Mouse (Mus musculus): Measurements from ENCODE around the gene Pdxp. TPM values are rescaled to one million over a fixed set of nuclear protein-coding genes. Genes with fewer than 3 reads are reported as not detected.

Pdxp gene
- polyA plus RNA-seq, 1 experiment from 2014 or later: 1.9 TPM

DNA sequence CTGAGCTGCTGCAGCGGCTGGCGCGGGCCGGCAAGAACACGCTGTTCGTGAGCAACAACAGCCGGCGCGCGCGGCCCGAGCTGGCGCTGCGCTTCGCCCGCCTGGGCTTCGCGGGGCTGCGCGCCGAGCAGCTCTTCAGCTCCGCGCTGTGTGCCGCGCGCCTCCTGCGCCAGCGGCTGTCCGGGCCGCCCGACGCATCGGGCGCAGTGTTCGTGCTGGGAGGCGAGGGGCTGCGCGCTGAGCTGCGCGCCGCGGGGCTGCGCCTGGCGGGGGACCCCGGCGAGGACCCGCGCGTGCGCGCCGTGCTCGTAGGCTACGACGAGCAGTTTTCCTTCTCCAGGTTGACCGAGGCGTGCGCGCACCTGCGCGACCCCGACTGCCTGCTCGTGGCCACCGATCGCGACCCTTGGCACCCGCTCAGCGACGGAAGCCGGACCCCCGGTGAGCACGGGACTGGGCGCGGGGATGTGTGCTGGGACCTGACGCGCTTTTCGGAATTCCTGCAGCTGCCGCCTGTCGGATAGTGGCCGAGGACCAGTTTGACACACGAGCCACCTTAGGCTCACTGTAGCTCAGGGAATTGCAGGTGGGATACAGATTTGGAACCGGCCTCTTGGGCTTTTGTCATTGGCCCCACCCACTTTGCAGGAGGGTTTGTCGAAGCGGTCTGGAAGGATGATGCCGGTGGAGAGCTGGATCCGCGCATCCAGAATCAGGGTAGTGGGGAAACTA, 538 bp downstream of the Pdxp start:
- H3K4me2 ChIP-seq (ENCODE audit: low read depth, low read length): peak overlapping the region; percentile 96
- WGBS (ENCODE audit: insufficient replicate concordance): under 1% methylated on average over 42 of the region's 87 CpGs
- H3K9ac ChIP-seq (replicated peaks): peak overlapping the region; percentile 63
- peaks cover 23% of the 10 kb centered on the region for H3K4me1 ChIP-seq (ENCODE audit: insufficient read depth)
- peaks cover 15% of the 10 kb centered on the region; the same call in 1 of the 2 replicates for H3K36me3 ChIP-seq (replicated peaks; ENCODE audit: insufficient read depth, low read length)
- no peaks in the 10 kb centered on the region for H3K9me3 ChIP-seq (ENCODE audit: low read length)
- H3K27me3 ChIP-seq (ENCODE audit: insufficient read depth, low read length): peaks cover 2% of the 10 kb centered on the region; the same call in 1 of the 2 replicates
- peak overlapping the region; percentile 34; the same call in 1 of the 2 replicates for H3K27ac ChIP-seq (ENCODE audit: low read depth)
- ATAC-seq (peak; percentile 65), DNase-seq (peak; percentile 59)
- TF ChIP-seq CTCF (IDR thresholded peaks at IDR 0.05; ENCODE audit: low read depth) (no peak), EP300 (IDR thresholded peaks at IDR 0.05; ENCODE audit: low read depth) (no peak)
- peak overlapping the region; percentile 54 for H3K4me3 ChIP-seq (ENCODE audit: low read depth, low read length)

DNA sequence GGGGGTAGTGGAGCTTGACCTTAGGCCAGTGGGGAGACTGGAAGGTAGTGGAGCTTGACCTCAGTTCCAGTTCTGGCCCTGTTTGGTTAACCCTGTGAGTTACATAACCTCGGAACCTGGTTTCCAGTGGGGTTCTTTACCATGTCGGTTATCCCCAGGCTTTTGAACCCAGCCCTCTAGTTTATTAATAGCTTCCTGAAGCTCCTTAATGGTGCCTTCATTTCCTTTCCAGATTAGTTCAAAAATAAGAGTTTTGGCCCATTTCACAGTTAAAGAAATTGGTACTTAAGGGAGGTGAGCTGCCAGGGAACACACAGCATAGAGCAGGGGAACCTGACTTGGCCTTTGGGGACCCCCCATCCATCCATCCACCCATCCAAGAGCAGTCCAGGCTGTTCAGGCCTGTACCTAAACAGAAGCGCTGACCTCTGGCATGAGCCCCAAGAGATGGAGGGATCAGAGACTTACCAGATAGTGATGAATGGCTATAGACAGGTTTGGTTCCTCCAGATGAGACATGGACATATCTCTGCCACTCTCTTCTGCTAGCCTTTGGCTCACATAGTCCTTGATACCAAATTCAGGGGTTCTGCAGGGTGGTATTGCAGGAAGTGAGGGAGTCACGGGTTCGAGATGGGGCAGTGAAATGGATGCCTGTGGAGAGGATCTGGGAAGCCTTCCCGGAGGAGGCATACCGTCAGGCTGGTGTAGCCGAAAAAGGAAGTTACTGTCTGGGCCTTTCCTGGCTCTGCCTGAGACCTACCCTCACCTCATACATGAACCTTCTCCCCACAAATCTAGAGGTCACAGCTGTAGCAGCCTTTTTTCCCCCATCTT, 1.3 kb downstream of the Pdxp start:
- H3K4me2 ChIP-seq (ENCODE audit: low read depth, low read length): peak overlapping the region; percentile 96
- ATAC-seq (no peak), DNase-seq (no peak)
- H3K9ac ChIP-seq (replicated peaks): no peak overlapping the region
- H3K36me3 ChIP-seq (replicated peaks; ENCODE audit: insufficient read depth, low read length): peaks cover 13% of the 10 kb centered on the region; the same call in 1 of the 2 replicates
- H3K4me3 ChIP-seq (ENCODE audit: low read depth, low read length): peak overlapping the region; percentile 54
- H3K4me1 ChIP-seq (ENCODE audit: insufficient read depth): peaks cover 23% of the 10 kb centered on the region
- H3K9me3 ChIP-seq (ENCODE audit: low read length): no peaks in the 10 kb centered on the region
- H3K27ac ChIP-seq (ENCODE audit: low read depth): no peak overlapping the region
- WGBS (ENCODE audit: insufficient replicate concordance): 42% methylated on average over 8 of the region's 8 CpGs
- H3K27me3 ChIP-seq (ENCODE audit: insufficient read depth, low read length): peaks cover 2% of the 10 kb centered on the region; the same call in 1 of the 2 replicates
- TF ChIP-seq CTCF (IDR thresholded peaks at IDR 0.05; ENCODE audit: low read depth): no peak
- no peak for TF ChIP-seq EP300 (IDR thresholded peaks at IDR 0.05; ENCODE audit: low read depth)

DNA sequence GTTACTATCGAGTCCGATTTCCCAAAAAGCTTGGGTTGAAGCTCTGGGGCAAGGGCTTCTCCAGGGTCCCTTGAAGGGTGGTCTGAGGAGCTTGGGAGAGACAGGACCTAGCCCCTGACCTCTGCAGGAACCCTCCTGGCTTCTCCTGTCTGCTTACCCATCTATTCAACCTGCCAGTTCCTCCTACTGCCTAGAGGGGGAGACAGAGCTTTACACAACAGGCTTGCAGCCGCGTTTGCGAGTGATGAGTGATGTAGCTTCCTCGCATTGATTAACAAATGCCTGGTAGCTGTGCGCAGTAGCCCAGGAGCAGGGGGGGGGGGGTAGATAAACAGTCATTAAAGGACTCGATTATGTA, 1.9 kb downstream of the Pdxp start:
- 7% methylated on average over 8 of the region's 8 CpGs for WGBS (ENCODE audit: insufficient replicate concordance)
- no peak overlapping the region for H3K4me3 ChIP-seq (ENCODE audit: low read depth, low read length)
- H3K36me3 ChIP-seq (replicated peaks; ENCODE audit: insufficient read depth, low read length): peaks cover 8% of the 10 kb centered on the region; the same call in 1 of the 2 replicates

DNA sequence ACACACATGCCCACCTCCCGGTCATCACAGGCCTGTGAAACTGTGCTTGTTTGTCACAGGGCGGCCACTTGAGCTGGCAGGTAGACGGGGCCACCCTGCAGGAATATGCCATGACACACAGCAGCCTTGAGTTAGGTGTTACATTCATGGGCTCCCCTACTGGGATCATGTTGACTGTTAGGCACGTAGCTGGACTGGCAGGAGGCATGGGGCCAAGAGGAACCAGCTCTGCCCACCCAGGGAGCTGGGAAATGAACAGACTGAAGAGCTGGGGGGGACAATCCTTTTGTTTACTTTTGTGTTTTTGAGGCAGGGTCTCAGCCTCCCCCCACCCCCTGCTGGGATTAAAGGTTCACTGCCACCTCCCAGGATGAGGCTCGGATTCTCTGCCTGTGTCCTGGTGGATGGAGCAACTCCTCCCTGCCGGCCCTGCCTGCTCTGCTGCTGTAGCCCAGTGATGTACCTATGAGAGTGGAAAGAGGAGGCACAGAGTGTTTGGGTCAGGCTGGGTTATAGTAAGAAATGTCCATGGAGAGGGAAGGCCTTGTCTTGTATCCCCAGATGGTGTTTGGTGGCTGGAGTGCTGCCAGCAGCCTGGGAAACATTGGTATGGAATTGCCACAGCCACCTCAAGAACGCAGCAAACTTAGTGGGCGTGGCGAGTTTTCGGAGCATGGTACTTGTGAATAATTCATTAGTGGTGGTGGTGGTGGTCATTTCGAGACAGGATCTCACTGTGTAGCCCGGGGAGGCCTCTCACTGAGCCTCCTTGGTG, 2.5 kb downstream of the Pdxp start:
- no peak overlapping the region for H3K9ac ChIP-seq (replicated peaks)
- no peak for DNase-seq
- H3K9me3 ChIP-seq (ENCODE audit: low read length): no peaks in the 10 kb centered on the region
- peaks cover 5% of the 10 kb centered on the region; the same call in 1 of the 2 replicates for H3K36me3 ChIP-seq (replicated peaks; ENCODE audit: insufficient read depth, low read length)
- WGBS (ENCODE audit: insufficient replicate concordance): 82% methylated on average over 12 of the region's 12 CpGs
- no peak for TF ChIP-seq CTCF (IDR thresholded peaks at IDR 0.05; ENCODE audit: low read depth)
- TF ChIP-seq EP300 (IDR thresholded peaks at IDR 0.05; ENCODE audit: low read depth): no peak
- peaks cover 2% of the 10 kb centered on the region; the same call in 1 of the 2 replicates for H3K27me3 ChIP-seq (ENCODE audit: insufficient read depth, low read length)
- H3K4me2 ChIP-seq (ENCODE audit: low read depth, low read length): 0 out of 2 replicates have a peak overlapping the region, but pooled peaks have one; percentile 22
- no peak overlapping the region for H3K4me3 ChIP-seq (ENCODE audit: low read depth, low read length)
- no peak overlapping the region for H3K27ac ChIP-seq (ENCODE audit: low read depth)
- H3K4me1 ChIP-seq (ENCODE audit: insufficient read depth): peaks cover 23% of the 10 kb centered on the region
- no peak for ATAC-seq

More for the DNA sequence above, 1.9 kb downstream of the Pdxp start:
- peaks cover 2% of the 10 kb centered on the region; the same call in 1 of the 2 replicates for H3K27me3 ChIP-seq (ENCODE audit: insufficient read depth, low read length)
- H3K9ac ChIP-seq (replicated peaks): no peak overlapping the region
- H3K9me3 ChIP-seq (ENCODE audit: low read length): no peaks in the 10 kb centered on the region
- DNase-seq (peak; percentile 74), ATAC-seq (peak; percentile 51)
- H3K27ac ChIP-seq (ENCODE audit: low read depth): no peak overlapping the region
- peak; percentile 99 for TF ChIP-seq CTCF (IDR thresholded peaks at IDR 0.05; ENCODE audit: low read depth)
- TF ChIP-seq EP300 (IDR thresholded peaks at IDR 0.05; ENCODE audit: low read depth): no peak
- H3K4me2 ChIP-seq (ENCODE audit: low read depth, low read length): 0 out of 2 replicates have a peak overlapping the region, but pooled peaks have one; percentile 22
- peaks cover 23% of the 10 kb centered on the region for H3K4me1 ChIP-seq (ENCODE audit: insufficient read depth)

DNA sequence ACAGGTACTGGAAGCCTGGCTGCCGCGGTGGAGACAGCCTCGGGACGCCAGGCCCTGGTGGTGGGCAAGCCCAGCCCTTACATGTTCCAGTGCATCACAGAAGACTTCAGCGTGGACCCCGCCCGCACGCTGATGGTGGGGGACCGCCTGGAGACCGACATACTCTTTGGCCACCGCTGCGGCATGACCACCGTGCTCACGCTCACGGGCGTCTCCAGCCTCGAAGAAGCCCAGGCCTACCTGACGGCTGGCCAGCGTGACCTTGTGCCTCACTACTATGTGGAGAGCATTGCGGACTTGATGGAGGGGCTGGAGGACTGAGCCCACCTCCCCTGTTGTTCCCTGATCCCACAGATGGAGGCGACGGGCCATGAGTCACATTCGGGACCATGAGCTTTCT, 4.4 kb downstream of the Pdxp start:
- Histone ChIP-seq H3K9me3 (ENCODE audit: low read length) (no peaks in the 10 kb centered on the region), H3K4me1 (ENCODE audit: insufficient read depth) (peaks cover 34% of the 10 kb centered on the region), H3K9ac (replicated peaks) (no peak overlapping the region), H3K27ac (ENCODE audit: low read depth) (no peak overlapping the region), H3K27me3 (ENCODE audit: insufficient read depth, low read length) (peaks cover 2% of the 10 kb centered on the region; the same call in 1 of the 2 replicates), H3K4me3 (ENCODE audit: low read depth, low read length) (no peak overlapping the region), H3K36me3 (replicated peaks; ENCODE audit: insufficient read depth, low read length) (no peaks in the 10 kb centered on the region), H3K4me2 (ENCODE audit: low read depth, low read length) (no peak overlapping the region)
- ATAC-seq: no peak
- 94% methylated on average over 23 of the region's 23 CpGs for WGBS (ENCODE audit: insufficient replicate concordance)
- DNase-seq: no peak
- TF ChIP-seq CTCF (IDR thresholded peaks at IDR 0.05; ENCODE audit: low read depth) (no peak), EP300 (IDR thresholded peaks at IDR 0.05; ENCODE audit: low read depth) (no peak)

Data from liver, postnatal 0 days (tissue).